Mouse (Mus musculus) CH12.LX (cell line): Measurements from ENCODE around the gene St6galnac4.

Source experiments
- CTCF ChIP-seq, 2 experiments: IDR thresholded peaks in 1 of 2; conservative IDR thresholded peaks in 1 of 2; 2 replicates each; pipeline ENCODE4 v1.5.1; 2011 to 2012; ENCODE audit warnings: low read depth in 2 of 2, low read length in 2 of 2, improper control_type of control experiment in 1 of 2, inconsistent platforms in 1 of 2, mild to moderate bottlenecking in 1 of 2, moderate library complexity in 1 of 2
- EP300 ChIP-seq: IDR thresholded peaks from 2 replicates; pipeline ENCODE4 v1.6.1; 2011; ENCODE audit warnings: low read length, improper control_type of control experiment
- HCFC1 ChIP-seq: IDR thresholded peaks from 2 replicates; pipeline ENCODE4 v1.6.1; 2012; ENCODE audit warnings: low read depth, mild to moderate bottlenecking, inconsistent platforms, low read length, improper control_type of control experiment
- MAFK ChIP-seq: IDR thresholded peaks from 2 replicates; pipeline ENCODE4 v1.6.1; 2011; ENCODE audit warnings: low read length, improper control_type of control experiment; ENCODE audit not compliant: insufficient replicate concordance
- ZC3H11A ChIP-seq: IDR thresholded peaks from 2 replicates; pipeline ENCODE4 v1.6.1; 2012; ENCODE audit warnings: low read depth, mild to moderate bottlenecking, inconsistent platforms, low read length, improper control_type of control experiment

- TF ChIP-seq ZC3H11A = no peak
- TF ChIP-seq CTCF (conservative IDR thresholded peaks at IDR 0.05 in 1 of 2, IDR thresholded peaks at IDR 0.05 in 1 of 2; ENCODE audit: low read depth in 2 of 2, low read length in 2 of 2) = no peak
- no peak for TF ChIP-seq HCFC1
- no peak for TF ChIP-seq EP300
- no peak for TF ChIP-seq MAFK
Measured at GRCm38 (mm10) chr2:32549764-32550163, 37.1 kb upstream of the St6galnac4 start.
